Mouse (Mus musculus): Measurements from ENCODE around the gene Alox5. TPM values are rescaled to one million over a fixed set of nuclear protein-coding genes. Genes with fewer than 3 reads are reported as not detected.

The Alox5 gene
- total RNA-seq, 2 experiments from 2014 or later, result 1.5 to 3.8 TPM

Other genes starting within 250 kb of the Alox5 start
- 10 to 100 TPM in 1 of 2 experiments, 1 to 10 TPM in 1; 8.3 to 10.8 TPM for gene Zfand4, start 197.0 kb downstream of the Alox5 start, total RNA-seq (2021)
- gene March8, start 123.2 kb downstream of the Alox5 start, total RNA-seq (2021), result 10 to 100 TPM; 48.4 to 50.1 TPM
- gene Olfr211, start 27.9 kb upstream of the Alox5 start, total RNA-seq (2021), result not detected
- gene Olfr212, start 45.3 kb upstream of the Alox5 start, total RNA-seq (2021), result under 1 TPM in 1 of 2 experiments, not detected in 1; 0.14 TPM
- not detected for gene Olfr213, start 77.3 kb upstream of the Alox5 start, total RNA-seq (2021)
- gene Gm5580, start 90.0 kb upstream of the Alox5 start, total RNA-seq (2021), result 1 to 10 TPM; 2.5 to 2.9 TPM
- not detected for gene Olfr214, start 93.1 kb upstream of the Alox5 start, total RNA-seq (2021)
- gene Olfr215, start 123.0 kb upstream of the Alox5 start, total RNA-seq (2021), result not detected
- gene Zfp422, start 167.8 kb upstream of the Alox5 start, total RNA-seq (2021), result 10 to 100 TPM; 24.0 to 28.5 TPM
- gene Depp1, start 189.4 kb upstream of the Alox5 start, total RNA-seq (2021), result 1 to 10 TPM; 1.0 to 1.8 TPM
- 1 to 10 TPM; 4.6 to 5.1 TPM for gene Rassf4, start 212.8 kb upstream of the Alox5 start, total RNA-seq (2021)

All from left cerebral cortex, postnatal 36 days (tissue).